Mouse (Mus musculus): ENCODE results near the gene Calca.

DNA sequence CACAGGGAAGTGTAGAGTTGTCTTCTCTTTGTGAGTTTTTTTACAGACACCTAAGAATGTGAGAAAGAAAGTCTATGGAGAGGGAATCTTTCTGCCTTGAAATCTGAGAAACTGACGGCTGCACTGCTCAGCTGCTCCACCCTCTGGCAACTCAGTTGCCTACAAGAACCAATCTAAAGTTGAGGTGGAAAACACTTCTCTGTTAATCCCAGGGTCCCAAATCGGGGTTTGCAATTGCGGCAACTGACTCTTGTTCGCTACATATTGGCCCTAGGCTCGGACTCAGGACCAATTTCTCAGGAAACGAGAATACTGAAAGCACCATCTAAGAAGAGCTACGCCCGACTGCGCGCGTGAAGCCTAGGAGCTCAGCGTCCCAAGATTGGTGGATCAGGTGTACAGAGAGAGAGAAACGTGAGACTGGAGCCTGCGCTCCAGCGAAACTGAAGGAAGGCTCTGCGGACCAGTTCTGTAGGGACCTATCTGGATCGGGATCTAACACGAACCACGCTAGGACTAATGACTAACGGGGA is 522 bp downstream of the Calca start:
- TF ChIP-seq NELFE (IDR thresholded peaks at IDR 0.05; ENCODE audit: low read depth, low read length) (no peak), CTCF (IDR thresholded peaks at IDR 0.05 in 2 of 3, conservative IDR thresholded peaks at IDR 0.05 in 1 of 3; ENCODE audit: control insufficient read depth in 1 of 3, insufficient read depth in 1 of 3, low read depth in 2 of 3, low read length in 3 of 3, poor library complexity in 1 of 3, severe bottlenecking in 1 of 3) (peak in 2 of 3 experiments; percentile 35 to 45; a peak in 3 of 6 replicates), ZNF384 (IDR thresholded peaks at IDR 0.05; ENCODE audit: low read depth, low read length) (no peak)

Data from MEL (cell line).